12 mouse cellular contexts compared by ENCODE assay signal in the genomic region with DNA sequence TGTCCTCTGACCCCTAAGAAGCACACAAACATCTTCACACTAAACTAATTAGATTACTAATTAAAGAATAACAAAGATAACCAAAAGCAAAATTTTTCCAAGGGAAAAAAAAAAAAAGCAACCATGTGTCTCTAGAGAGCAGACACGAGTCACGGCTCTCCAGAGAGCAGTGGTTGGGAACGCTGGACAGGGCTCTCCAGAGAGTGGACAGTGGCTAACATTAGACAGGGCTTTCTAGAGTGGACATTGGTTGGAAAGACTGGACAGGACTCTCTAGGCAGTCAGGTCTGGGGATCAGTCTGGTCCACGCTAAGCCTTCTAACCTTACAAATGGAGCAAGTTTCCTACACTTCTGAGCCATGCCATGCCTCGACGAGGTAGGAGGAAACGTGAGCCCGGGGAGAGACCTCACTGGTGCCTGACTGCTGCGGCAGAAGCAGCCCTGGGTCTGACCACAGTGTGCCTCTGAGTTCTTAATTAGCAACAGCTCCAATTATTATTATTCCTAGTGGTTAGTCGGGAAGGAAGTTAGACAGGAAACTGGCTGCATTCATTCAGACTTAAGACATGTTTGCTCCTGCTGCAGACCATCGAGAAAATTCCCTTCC. TPM values are rescaled to one million over a fixed set of nuclear protein-coding genes. Genes with fewer than 3 reads are reported as not detected.
DNase-seq lines count a peak whose midpoint lies in the region; ATAC-seq lines count a peak whose summit lies in the region.
"Had no signal": no experiment of that assay in that cellular context is flagged by ENCODE, and none has a peak within 500 bp of the region (broad histone marks: within the 10 kb centered on the region; RNA-seq: fewer than 3 reads in every experiment).

No protein-coding gene starts in this region.

- peak overlapping the region; percentile 50; the same call in 1 of the 2 replicates for H3K27ac ChIP-seq in limb, embryonic 15.5 days
- no peak overlapping the region for H3K27ac ChIP-seq in forebrain, embryonic 16.5 days (ENCODE audit: low read length)

- ATAC-seq in hematopoietic stem cell, adult 5-6 weeks (replicated peaks in 1 of 2; ENCODE audit: insufficient read depth in 1 of 2, low FRiP score in 2 of 2, low TSS enrichment in 1 of 2, low read depth in 1 of 2, poor library complexity in 2 of 2, severe bottlenecking in 2 of 2) = peak; percentile 44 to 55; a peak in 2 of 4 replicates
- no peak for ATAC-seq in limb, embryonic 15.5 days (ENCODE audit: insufficient number of reproducible peaks, low FRiP score, low TSS enrichment, low read depth)
- no peak for ATAC-seq in forebrain, embryonic 16.5 days
- ATAC-seq: forebrain, embryonic 14.5 days; midbrain, embryonic 16.5 days had no signal

- H3K4me1 ChIP-seq in limb, embryonic 15.5 days = peaks cover 30% of the 10 kb centered on the region
- no peaks in the 10 kb centered on the region; the same call in 1 of the 2 replicates for H3K4me1 ChIP-seq in forebrain, embryonic 16.5 days (replicated peaks; ENCODE audit: control insufficient read depth, insufficient read depth, low read length)

- DNase-seq in embryo, embryonic 10 days (ENCODE audit: low spot score) = peak; percentile 47
- DNase-seq in embryo, embryonic 10.5 days (ENCODE audit: low spot score) = no peak
- DNase-seq in kidney, adult 9 months = peak; percentile 44
- DNase-seq in kidney, adult 11 months = no peak
- no peak for DNase-seq in left cerebral cortex, adult 8-10 months (ENCODE audit: low spot score in 2 of 2)
- DNase-seq: cerebellum, adult 8-10 months had no signal

- no peaks in the 10 kb centered on the region for H3K9me3 ChIP-seq in limb, embryonic 15.5 days
- H3K9me3 ChIP-seq in forebrain, embryonic 16.5 days (ENCODE audit: control insufficient read depth, low read length) = no peaks in the 10 kb centered on the region
- H3K9me3 ChIP-seq: G1E had no signal

- WGBS in limb, embryonic 15.5 days = 30% methylated on average over 11 of the region's 11 CpGs
- WGBS in forebrain, embryonic 16.5 days = 76% methylated on average over 11 of the region's 11 CpGs

- no peaks in the 10 kb centered on the region for H3K27me3 ChIP-seq in limb, embryonic 15.5 days
- H3K27me3 ChIP-seq in forebrain, embryonic 16.5 days (replicated peaks; ENCODE audit: control insufficient read depth, insufficient read depth, low read length) = no peaks in the 10 kb centered on the region

- no peak overlapping the region for H3K4me2 ChIP-seq in limb, embryonic 15.5 days
- H3K4me2 ChIP-seq in forebrain, embryonic 16.5 days (ENCODE audit: low read length) = no peak overlapping the region

- H3K4me3 ChIP-seq in limb, embryonic 15.5 days = no peak overlapping the region
- no peak overlapping the region for H3K4me3 ChIP-seq in forebrain, embryonic 16.5 days (replicated peaks; ENCODE audit: low read length)

- no peaks in the 10 kb centered on the region for H3K36me3 ChIP-seq in limb, embryonic 15.5 days
- H3K36me3 ChIP-seq in forebrain, embryonic 16.5 days (ENCODE audit: control insufficient read depth, insufficient read depth) = no peaks in the 10 kb centered on the region

- H3K9ac ChIP-seq in limb, embryonic 15.5 days = no peak overlapping the region
- no peak overlapping the region for H3K9ac ChIP-seq in forebrain, embryonic 16.5 days (replicated peaks; ENCODE audit: low read depth, low read length)

RNA-seq across cellular contexts. Expression of gene St6galnac3, which starts 32.7 kb away (rescaled TPM):
- total RNA-seq in hematopoietic stem cell, adult 5-6 weeks (2017) = 9.1 and 13.5 TPM in 2 replicates
- 33.5 and 35.7 TPM in 2 replicates for polyA plus RNA-seq in limb, embryonic 15.5 days (2015; fragmentation: Nextera tagmentation; extraction: Ambion mirVana)
- 23.5 and 23.7 TPM in 2 replicates for polyA plus RNA-seq in forebrain, embryonic 16.5 days (2015; fragmentation: Nextera tagmentation; extraction: Ambion mirVana)
- 10 to 100 TPM; 19.2 to 25.5 (median 24.8) TPM for total RNA-seq in left cerebral cortex, adult 8-10 months (2022)

Comparison
In these comparisons a context has a peak if more than half of its experiments do, and no peak if none do; other contexts are left out.
1. DNase-seq: peak in embryo, embryonic 10 days (single experiment) and kidney, adult 9 months (single experiment); none in embryo, embryonic 10.5 days (single experiment), kidney, adult 11 months (single experiment) and left cerebral cortex, adult 8-10 months (0 of 2).
2. ATAC-seq: peak in hematopoietic stem cell, adult 5-6 weeks (2 of 2); none in limb, embryonic 15.5 days (single experiment) and forebrain, embryonic 16.5 days (single experiment).